Mouse (Mus musculus) lung, adult 2 months (tissue): Measurements from ENCODE around the gene Ankrd27.

Source experiments
- CTCF ChIP-seq: fragments of 200-500 bp; IDR thresholded peaks from 2 replicates; pipeline ENCODE4 v1.5.1; 2011; ENCODE audit warnings: mild to moderate bottlenecking, low read length, control low read depth; ENCODE audit not compliant: insufficient read depth
- POLR2A ChIP-seq: fragments of 200-500 bp; IDR thresholded peaks from 2 replicates; pipeline ENCODE4 v1.6.1; 2011; ENCODE audit warnings: low read depth, mild to moderate bottlenecking, control low read depth, low read length, borderline replicate concordance; ENCODE audit errors: extremely low read depth

- TF ChIP-seq POLR2A (0 out of 2 replicates have a peak, but pooled peaks have one; percentile 9), CTCF (no peak)
Observed at GRCm38 (mm10) chr7:35585191-35586054, 621 bp upstream of the Ankrd27 start, which contains the start of gene Rgs9bp.
